Mouse (Mus musculus) inflammation-experienced regulatory T-cells (primary cell): ENCODE measurements around the gene Pank3. TPM values are rescaled to one million over a fixed set of nuclear protein-coding genes. Genes with fewer than 3 reads are reported as not detected.

Experiments
- polyA plus RNA-seq, 2 experiments: library from polyadenylated mRNA; unstranded; fragments of 100-300 nt; shearing (Covaris generic); gene quantifications; one replicate each; pipeline ENCODE4 v1.2.1; 2017

The Pank3 gene
- polyA plus RNA-seq, result 10 to 100 TPM; 10.8 to 18.4 TPM

DNA sequence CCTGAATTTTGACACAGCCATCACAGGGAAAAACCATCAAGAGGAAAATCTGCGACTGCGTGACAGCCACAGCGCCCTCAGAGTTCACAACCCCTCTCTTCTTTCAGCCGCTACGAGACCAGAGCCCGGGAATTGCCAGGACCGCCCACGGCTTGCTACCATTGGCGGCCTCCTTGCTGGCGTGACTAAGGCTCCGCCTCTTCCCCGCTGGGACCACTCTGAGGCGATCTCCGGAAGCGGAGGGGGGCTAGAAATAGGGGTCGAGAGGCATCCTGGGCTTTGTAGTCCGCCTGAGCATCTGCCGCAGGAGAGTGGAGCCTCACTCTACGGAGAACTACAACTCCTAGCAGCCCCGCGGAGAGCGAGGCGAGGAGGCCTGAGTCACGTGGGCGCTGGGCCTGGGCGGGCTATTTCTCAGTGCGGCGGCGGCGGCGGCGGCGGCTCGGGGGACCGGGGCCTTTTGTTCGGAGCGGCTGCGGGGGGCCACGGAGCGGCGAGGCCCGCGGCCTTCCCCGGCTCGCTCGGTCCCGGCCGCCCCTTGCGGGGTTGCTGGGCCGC, at the start of gene Pank3:
Pank3 (plus strand) TSS at position 297 of the 558 bp plus-strand sequence.

DNA sequence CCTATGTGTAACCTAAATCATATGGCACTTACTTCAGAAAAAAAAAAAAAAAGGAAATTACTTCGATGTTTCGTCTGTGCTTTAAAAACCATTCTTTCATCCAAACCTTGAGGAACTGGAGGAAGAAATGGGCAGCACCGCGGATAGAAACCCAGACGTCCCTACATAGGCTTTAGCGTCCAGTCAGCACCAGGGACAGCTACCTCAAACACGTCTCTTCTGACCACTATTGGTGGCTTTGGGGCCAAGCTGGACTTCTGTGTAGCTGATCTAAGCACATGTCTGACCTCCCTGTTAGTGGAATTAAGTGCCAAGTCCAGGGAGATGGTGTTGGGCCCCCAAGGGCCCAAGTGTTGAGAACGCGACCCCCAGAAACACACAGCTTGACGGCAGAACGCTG, 29.6 kb downstream of the Pank3 start, which contains the start of gene Fbll1:
Fbll1 (minus strand) TSS at position 11 of the 400 bp plus-strand sequence.

DNA sequence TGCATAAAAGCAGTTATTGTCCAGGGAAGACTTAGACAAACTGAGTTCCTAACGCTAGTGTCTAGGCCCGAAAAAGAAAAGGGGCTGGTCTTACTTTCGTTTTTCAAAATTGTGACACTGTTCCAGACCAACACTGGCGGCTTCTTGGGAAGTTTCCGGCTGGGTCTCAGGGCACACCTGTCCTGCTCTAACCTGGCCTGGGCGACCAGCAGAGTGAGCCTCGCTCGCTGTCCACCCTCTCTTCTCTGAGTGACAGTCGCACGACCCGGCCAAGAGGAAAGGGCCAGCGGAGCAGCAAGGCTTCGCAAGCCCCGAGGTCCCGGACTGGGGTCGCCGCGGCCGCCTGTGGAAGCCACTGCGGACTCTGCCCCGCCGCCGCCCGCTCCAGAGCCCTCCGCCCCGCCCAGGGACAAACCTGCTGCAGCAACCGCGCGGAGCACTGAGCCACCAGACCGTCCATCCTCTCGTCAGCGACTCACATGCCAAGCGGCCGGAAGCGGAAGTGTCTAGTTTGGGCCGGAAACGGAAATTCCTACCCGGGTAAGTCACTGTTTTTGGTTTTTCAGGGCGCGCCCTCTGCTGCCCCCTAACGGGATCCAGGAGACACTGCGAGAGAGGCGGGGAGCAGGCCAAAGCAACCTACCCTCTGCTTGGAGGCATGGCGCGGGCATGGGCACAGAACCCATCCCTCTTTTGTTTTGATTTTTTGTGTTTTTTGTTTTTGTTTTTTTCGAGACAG, 64.9 kb downstream of the Pank3 start, which contains the start of gene Rars:
Rars (minus strand) TSS at position 485 of the 739 bp plus-strand sequence.

Other genes starting within 250 kb of the Pank3 start
- gene Fbll1, start 29.4 kb downstream of the Pank3 start, polyA plus RNA-seq, result under 1 TPM in 1 of 2 experiments, not detected in 1; 0.11 TPM
- gene Rars, start 65.0 kb downstream of the Pank3 start, polyA plus RNA-seq, result 10 to 100 TPM; 62.4 to 63.6 TPM
- 1 to 10 TPM in 1 of 2 experiments, under 1 TPM in 1; 0.31 to 1.9 TPM for gene Wwc1, start 211.0 kb downstream of the Pank3 start, polyA plus RNA-seq